Mouse (Mus musculus) thymus, postnatal 10 days (tissue): ENCODE measurements around the gene Vwce.
A peak's percentile ranks its signal among the peaks of the same experiment; 100 is the strongest.

Source experiments
- DNase-seq, 2 experiments: peaks; one replicate each; pipeline ENCODE4 v3.0.0; 2021; ENCODE audit warnings: low spot score in 2 of 2

Vwce gene

GRCm38 (mm10) chr19:10714682-10715475 is 80.9 kb downstream of the Vwce start:
- peak; percentile 65 to 90 for DNase-seq

GRCm38 (mm10) chr19:10715476-10715875 is 81.5 kb downstream of the Vwce start:
- no peak for DNase-seq
